Mouse (Mus musculus) thymus, postnatal 0 days (tissue): Measurements from ENCODE around the gene Glt6d1. TPM values are rescaled to one million over a fixed set of nuclear protein-coding genes. Genes with fewer than 3 reads are reported as not detected.

Experiments
- DNase-seq: peaks from one replicate; pipeline ENCODE4 v3.0.0-alpha.2; 2015; ENCODE audit warnings: low spot score
- polyA plus RNA-seq: library from polyadenylated mRNA; unstranded; fragments of >200 nt; fragmentation: Nextera tagmentation; extraction: Ambion mirVana; gene quantifications from 2 replicates; pipeline ENCODE4 v1.2.1, GENCODE M21; 2015

Gene Glt6d1
- polyA plus RNA-seq, 1 experiment from 2014 or later: not detected

DNA sequence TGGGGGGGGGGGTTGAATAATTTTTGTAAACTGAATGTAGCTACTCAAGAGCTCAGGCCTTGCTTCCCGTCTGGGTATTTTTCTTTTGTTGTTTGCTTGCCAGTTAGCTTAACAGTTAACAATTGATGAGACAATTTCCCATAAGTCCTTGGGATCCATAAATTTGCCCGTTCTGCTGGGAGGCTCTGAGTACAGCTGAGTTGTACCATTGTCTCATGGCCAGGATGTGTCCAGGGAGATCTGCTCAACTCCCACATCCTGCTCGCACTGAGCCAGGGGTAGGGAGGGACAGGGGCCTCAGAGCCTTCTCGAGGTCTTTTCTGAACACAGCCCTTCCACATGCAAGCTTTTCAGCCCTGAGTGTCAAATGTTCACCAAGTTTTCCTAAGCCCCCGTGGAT lies 17.6 kb downstream of the Glt6d1 start:
- no peak for DNase-seq

DNA sequence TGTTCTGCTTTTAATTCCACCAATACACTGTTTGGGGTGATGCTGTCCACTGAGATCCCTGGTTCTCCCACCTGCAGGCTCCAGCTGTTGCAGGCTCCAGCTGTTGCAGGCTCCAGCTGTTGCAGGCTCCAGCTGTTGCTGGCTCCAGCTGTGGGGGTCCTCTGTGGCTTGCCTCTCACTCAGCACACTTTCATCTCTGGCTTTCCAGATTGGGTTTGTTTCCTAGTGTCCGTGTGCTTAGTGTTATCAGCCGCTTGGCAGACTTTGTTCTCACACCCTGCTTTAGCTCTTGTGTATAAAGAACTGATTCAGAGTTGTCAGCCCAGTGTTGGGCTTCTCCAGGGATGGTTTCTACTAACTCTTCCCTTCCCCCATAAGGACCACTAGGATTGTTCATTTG lies 18.0 kb downstream of the Glt6d1 start:
- DNase-seq: no peak

DNA sequence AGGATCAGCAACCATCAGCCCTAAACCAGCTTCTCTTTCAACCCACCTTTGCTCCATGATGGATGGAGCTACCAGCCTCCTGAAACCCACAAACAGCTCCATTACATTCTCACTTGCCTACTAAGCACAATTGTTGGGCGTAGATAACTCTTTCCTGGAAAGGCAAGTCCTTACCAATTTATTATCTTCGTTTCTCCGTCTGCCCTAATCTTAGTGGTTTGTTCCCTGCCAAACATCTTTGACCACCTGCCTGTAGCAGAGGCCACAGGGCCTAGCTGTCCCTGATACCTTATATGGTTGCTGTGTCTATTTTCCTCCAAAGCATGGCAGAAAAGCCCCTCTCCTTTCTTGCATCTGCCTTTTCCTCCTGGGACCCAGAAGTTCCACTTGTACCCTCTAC lies 26.6 kb downstream of the Glt6d1 start:
- DNase-seq: no peak

DNA sequence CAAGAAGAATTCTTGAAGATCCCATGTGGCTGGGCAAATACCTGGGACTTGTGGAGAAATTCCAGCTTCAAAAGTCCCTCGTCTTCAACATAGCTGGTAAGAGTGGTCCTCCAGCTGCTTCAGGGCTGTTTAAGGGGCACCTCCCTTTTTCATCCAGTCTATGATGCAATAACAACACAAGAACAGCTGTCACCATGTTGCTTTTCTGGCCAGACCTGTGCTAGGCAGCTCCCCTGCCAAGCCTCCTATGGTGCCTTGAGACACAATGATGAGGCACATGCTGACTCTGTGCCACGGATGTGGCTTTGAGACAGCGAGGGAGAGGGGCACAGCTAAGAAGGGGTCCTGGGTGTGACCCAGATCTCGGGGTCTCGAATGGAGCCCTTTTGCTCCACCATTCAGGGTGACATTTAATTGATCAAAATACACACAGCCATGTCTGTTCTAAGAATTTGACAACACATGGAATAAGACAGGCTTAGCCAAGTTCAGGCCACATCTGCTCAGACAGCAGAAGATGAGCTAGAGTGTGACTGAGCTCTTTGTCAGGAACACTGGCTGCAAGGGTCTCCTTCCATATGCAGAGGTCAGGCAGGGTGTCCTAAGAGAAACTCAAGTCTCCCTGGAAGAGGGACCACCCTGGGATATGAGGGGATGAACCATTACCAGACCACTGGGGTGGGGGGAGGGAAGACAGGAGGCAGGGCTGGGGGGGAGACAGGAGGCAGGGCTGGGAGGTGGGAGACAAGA lies 29.9 kb downstream of the Glt6d1 start:
- no peak for DNase-seq

DNA sequence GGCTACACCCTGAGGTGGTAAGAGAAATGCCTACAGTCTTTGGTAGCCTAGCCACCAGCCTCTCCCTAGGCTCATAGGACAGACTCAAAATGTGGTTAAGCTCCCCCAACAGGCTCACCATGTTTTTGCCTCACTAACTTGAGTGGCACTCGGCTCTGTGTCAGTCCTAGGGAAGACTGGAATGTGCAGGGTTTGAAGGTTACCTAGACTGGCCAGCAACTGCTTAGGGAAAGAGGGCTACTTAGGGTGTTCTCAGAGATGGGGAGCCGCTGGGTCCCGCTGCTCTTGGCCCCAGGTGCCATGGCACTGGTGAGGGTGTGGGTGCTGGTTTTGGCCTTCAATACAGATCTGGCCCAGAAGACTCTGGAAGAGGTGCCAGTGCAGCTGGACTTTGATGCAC lies 33.7 kb downstream of the Glt6d1 start, which contains the start of gene Gm13539:
Gm13539 (plus strand) TSS at position 301 of the 400 bp plus-strand sequence.
- no peak for DNase-seq

DNA sequence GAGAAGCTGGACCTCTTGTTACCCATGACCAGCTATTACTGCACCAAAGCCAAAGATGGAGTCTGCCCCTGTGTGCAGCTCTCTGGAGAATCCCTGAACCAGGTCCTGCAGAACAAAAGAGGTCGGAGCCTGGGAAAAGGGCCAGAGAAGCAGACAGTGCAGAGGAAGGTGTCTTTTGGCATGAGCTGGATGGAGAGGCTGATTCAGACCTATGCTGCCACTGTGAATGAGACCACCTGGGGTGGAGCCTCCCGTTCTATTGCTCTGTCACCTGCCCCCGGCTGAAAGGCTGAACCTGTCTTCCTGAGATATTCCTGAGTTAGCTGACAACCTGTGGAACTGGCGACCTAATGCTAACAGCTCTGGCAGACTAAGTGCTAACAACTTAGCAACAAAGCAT lies 34.7 kb downstream of the Glt6d1 start:
- no peak for DNase-seq

DNA sequence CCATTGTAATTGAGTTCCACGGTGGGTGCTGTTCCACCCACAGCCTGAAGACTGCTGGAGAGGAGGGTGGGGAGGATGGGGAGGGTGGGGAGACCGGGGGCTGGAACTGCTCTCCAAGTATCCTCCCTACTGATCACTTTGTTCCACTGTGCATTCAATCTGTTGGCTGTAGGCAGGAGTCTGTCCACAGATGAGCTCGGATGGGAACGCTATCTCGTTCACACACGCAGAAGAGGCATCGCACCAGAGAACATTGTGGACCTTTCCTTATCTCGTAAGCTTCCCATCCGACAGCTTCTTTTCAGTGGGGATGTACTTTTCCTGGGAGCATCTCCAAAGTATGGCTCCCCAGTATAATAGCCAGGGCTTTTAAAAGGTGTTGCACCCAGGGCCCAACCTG lies 36.6 kb downstream of the Glt6d1 start:
- DNase-seq: no peak

DNA sequence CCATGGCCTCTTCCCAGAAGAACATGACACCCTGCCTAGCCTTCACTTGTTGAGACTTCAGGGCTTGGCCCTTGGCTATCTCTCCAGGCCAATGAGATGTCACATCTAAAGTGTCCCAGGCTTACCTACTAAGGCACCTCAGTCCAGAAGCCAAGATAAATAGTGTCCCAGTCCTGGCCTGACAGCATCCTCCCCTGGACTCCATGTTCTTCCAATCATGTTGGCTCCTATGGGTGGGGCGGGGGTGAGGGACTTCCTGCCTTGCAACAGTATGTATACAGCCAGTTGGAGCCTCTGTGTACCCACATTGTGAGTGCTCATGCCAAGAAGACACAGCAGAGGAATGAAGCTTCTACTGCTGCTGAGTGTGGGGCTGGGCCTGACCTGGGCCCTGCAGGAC lies 38.9 kb downstream of the Glt6d1 start, which contains the start of gene Lcn11:
Lcn11 (plus strand) TSS at position 301 of the 400 bp plus-strand sequence.
- no peak for DNase-seq

DNA sequence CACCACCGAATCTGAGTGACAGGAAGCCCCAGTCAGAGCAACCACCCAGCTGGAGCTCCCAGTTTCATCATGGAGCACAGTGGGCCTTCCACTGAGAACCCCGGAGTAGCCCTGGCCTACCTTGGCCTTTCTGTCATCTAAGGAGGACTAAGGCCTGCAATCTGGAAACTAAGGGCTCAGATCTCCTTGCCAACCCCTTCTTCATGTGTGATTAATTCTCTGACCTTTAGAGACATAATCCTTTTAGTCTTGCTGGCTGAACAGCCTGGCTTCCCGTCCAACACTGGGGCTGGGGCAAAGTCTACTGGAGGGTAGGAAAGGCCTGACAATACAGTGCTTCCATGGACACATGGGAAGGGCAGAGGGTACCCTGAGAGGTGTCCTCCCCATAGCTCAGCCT lies 39.7 kb downstream of the Glt6d1 start:
- DNase-seq: no peak

DNA sequence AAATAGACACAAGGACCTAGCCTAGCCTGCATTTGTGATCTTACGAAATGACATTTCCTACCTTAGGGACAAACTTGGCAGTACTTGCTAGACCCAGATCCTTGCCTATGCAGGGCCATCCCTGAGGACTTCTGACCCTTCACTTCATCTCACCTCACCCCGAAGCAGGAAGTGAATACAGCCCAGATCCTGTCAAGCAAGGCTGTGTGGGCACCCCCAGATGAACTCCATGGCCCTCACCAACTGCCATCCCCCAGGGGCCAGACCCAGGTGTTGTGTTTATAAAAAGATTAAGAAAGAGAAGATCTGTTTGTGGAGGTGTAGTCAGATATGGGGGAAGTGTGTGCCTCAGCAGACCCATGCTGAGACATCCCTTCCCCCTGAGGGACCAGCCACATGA lies 41.0 kb downstream of the Glt6d1 start:
- DNase-seq: no peak

DNA sequence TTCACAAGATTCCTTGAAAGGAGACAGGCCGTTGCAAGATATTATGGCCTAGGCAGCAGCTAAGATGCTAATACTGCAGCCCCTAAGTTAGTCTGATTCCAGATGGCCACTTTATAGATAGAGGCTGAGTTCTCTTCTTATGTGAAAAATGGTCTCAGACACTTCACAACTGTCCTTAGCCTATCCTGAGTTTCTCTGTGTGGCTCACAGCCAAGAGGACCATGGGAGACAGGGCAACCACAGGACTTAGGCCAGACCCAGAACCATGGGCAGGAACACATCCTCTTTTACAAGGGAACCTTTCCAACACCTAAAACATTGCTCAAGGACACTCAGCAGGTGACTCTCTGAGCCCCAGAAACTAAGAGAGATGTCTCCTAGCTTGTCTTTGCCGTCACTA lies 42.1 kb downstream of the Glt6d1 start:
- no peak for DNase-seq

DNA sequence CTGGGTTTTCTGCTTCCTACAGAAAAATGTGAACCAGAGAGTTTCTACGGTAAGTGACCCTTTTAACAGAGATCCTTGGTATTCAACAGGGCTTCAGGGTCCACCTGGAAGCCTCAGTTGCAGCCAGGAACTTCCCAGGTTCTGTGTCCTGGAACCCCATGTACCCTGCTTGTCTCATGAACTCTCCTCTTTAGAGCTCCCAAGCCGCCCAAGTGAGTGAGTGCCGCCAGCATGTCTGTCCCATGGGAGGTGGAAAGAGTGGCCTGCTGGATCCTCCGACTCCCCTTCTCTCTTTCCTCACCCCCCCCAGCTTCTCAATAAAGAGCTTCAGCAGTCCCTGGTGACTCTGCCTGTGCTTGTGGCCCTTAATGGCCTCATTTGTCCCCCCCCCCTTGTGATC lies 47.9 kb downstream of the Glt6d1 start:
- DNase-seq: no peak

DNA sequence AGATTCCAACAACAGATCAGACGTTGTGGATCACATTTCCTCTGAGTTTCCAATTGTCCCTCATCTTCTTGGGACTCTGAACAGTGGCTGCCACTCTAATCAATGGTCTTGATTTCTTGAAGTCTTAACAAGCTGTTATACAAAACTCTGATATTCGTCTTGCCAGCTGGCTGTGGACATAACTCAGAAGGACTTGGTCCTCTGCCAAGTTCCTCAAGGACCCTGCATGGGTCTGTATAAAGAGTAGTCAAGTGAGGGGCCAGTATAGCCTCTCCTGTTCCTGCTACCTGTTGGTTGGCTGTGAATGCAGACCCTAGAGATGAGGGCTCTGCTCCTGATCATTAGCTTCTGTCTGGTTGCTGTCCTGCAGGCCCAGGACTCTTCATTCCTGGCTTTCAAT lies 50.4 kb downstream of the Glt6d1 start, which contains the start of gene Lcn3:
Lcn3 (plus strand) TSS at position 301 of the 400 bp plus-strand sequence.
- DNase-seq: no peak

DNA sequence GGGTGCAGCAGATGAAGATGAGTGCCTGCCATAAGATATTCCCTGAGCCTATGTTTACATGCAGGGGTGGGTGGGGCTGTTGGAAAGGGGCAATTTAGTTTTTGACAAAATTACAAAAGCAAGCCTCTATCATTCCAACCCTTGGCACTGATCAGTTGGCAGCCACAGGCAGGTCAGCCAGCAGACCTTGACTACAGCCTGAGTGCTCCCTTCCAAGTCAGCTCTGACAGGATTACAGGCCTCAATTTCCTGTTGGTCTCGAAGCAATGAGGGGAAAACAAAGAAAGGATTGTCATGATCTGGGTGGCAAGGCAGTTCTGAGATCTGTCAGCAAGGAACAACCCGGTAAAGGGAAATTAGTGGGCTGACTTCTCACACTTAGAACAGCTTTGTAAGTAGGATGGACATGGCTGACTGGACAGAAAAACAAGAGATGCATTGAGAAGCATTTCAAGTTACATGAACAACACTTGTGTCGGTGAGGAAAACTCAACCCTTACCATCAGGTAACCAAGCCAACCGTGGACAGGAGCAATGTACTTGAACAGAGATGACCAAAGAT lies 57.5 kb downstream of the Glt6d1 start:
- no peak for DNase-seq

DNA sequence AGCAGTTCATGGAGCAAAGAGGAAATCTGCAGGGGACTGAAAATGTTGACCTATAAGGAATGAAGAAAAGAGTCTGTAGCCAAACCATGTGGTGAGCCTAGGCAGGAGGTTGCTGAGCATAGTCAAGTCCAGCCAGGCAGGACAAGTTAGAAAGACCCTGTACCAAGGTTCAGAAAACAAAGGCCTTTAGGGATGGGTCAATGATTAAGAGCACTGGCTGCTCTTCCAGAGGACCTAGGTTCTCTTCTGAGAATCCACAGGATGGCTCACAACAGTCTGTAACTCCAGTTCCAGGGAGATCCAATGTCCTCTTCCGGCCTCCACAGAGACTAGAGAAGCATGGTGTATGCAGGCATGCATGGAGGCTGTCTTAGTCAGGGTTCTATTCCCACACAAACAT lies 61.4 kb downstream of the Glt6d1 start:
- DNase-seq: no peak

Other genes starting within 250 kb of the Glt6d1 start
- 0.53 and 1.0 TPM in 2 replicates for gene Mamdc4, start 241.0 kb downstream of the Glt6d1 start, polyA plus RNA-seq
- gene Phpt1, start 240.6 kb downstream of the Glt6d1 start, polyA plus RNA-seq: 184 and 191 TPM in 2 replicates
- 0.04 and 0.49 TPM in 2 replicates for gene Ajm1, start 234.1 kb downstream of the Glt6d1 start, polyA plus RNA-seq
- gene Rabl6, start 207.3 kb downstream of the Glt6d1 start, polyA plus RNA-seq: 30.3 and 39.7 TPM in 2 replicates
- 0.04 and 0.05 TPM in 2 replicates for gene Ccdc183, start 198.2 kb downstream of the Glt6d1 start, polyA plus RNA-seq
- 5.8 and 7.0 TPM in 2 replicates for gene Tmem141, start 193.8 kb downstream of the Glt6d1 start, polyA plus RNA-seq
- gene Fcna, start 187.8 kb downstream of the Glt6d1 start, polyA plus RNA-seq: 9.1 and 9.2 TPM in 2 replicates
- gene Lcn8, start 162.7 kb downstream of the Glt6d1 start, polyA plus RNA-seq: 0.38 and 0.76 TPM in 2 replicates
- gene Lcn5, start 157.9 kb downstream of the Glt6d1 start, polyA plus RNA-seq: not detected in 2 replicates
- gene Lcn6, start 139.1 kb downstream of the Glt6d1 start, polyA plus RNA-seq: 0.24 TPM in 1 of 2 replicates, not detected in the other
- 0.45 and 0.49 TPM in 2 replicates for gene Lcn10, start 133.1 kb downstream of the Glt6d1 start, polyA plus RNA-seq
- gene Obp2a, start 115.8 kb downstream of the Glt6d1 start, polyA plus RNA-seq: 1.5 and 1.9 TPM in 2 replicates
- gene Bmyc, start 109.1 kb downstream of the Glt6d1 start, polyA plus RNA-seq: 50.9 and 57.4 TPM in 2 replicates
- gene Obp2b, start 78.8 kb downstream of the Glt6d1 start, polyA plus RNA-seq: 0.24 TPM in 1 of 2 replicates, not detected in the other
- 0.45 and 0.56 TPM in 2 replicates for gene Lcn3, start 50.3 kb downstream of the Glt6d1 start, polyA plus RNA-seq
- gene Lcn11, start 38.8 kb downstream of the Glt6d1 start, polyA plus RNA-seq: 0.89 and 1.1 TPM in 2 replicates
- gene Gm13539, start 33.6 kb downstream of the Glt6d1 start, polyA plus RNA-seq: 2.3 and 2.6 TPM in 2 replicates
- 0.17 TPM in 1 of 2 replicates, not detected in the other for gene Lcn9, start 7.3 kb upstream of the Glt6d1 start, polyA plus RNA-seq
- 0.19 and 0.25 TPM in 2 replicates for gene Sohlh1, start 31.4 kb upstream of the Glt6d1 start, polyA plus RNA-seq
- gene Kcnt1, start 47.9 kb upstream of the Glt6d1 start, polyA plus RNA-seq: 0.14 and 0.18 TPM in 2 replicates
- 6.1 and 8.0 TPM in 2 replicates for gene Camsap1, start 167.4 kb upstream of the Glt6d1 start, polyA plus RNA-seq
- 76.2 and 78.7 TPM in 2 replicates for gene Ubac1, start 205.9 kb upstream of the Glt6d1 start, polyA plus RNA-seq